Mouse (Mus musculus) frontal cortex, postnatal 10 days (tissue): ENCODE data around the gene Rpusd1.
A peak's percentile ranks its signal among the peaks of the same experiment; 100 is the strongest.
"Not testable (repeated sequence)": the region's sequence is repeated elsewhere in the genome, so short reads cannot be mapped to it uniquely, and the experiment has no call there.

Experiments
- DNase-seq, 2 experiments: peaks; one replicate each; pipeline ENCODE4 v3.0.0; 2022; ENCODE audit warnings: low spot score in 2 of 2, mixed read lengths in 1 of 2

The Rpusd1 gene

DNA sequence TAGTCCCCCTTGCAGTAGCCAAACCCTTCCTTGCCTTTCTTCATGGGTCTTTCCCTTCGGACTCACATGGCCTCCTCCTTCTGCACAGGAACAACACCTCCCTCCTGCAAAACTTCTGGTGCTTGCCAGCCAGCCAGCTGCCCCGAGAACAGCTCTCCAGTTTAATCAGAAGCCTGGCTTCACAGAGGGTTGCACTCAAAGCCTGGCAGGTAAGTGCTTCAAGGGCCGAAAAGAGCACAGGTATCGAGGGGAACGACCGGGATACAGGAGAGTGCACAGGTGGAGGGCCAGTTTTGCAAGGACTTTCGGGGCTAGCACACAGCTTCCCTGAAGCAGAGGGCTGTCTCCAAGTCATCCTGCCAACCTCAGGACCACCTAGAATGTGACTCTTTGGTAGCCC lies 11.4 kb downstream of the Rpusd1 start:
- no peak for DNase-seq

DNA sequence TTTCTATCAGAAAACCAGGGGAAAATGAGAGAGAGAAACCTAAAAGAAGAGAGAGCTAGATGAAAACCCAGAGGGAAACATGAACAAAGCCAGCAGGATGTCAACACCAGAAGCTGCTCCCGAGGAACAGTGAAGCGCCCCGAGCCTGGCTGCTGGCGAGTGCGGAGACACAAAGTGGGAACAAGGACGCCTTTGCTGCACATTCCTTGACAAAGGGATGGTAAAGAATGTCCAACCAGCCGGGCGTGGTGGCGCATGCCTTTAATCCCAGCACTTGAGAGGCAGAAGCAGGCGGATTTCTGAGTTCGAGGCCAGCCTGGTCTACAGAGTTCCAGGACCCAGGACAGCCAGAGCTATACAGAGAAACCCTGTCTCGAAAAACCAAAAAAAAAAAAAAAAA lies 14.0 kb downstream of the Rpusd1 start:
- not testable (repeated sequence) for DNase-seq

DNA sequence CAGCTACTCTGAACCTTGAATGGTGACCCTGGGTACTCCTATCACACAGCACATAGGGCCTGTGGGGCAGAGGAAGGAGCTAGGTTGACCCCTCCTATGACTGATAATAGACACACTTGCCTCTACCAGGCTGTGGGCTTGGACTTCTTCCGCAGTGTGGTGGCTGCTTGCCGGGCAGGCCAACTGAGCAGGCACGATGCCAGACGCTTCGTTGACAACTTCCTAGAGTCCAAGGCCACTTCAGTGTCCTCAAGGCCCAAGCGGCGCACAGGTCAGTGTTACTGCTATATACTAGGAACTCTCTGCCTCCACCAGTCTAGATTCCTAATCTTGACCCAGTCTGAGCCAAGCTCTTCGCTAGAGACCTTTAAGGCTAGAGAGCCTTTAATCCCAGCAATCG lies 16.4 kb downstream of the Rpusd1 start:
- no peak for DNase-seq

DNA sequence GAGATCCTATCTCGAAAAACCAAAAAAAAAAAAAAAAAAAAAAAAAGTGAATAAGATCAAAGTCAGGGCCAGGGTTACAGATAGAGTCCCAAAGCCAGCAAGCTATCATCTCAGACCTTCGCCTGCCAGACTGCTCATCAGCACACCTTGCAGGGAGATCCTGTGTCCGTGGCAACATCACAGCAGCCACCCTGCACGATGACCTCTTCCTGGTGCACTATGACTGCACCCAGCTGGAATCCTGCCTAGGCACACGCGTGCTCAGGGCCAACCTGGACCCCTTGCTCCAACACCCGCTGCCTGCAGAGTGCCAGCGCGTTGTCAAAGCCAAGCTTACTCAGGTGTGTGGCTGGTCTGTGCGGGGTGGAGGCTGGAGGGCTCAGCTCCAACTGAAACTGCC lies 16.8 kb downstream of the Rpusd1 start:
- DNase-seq = no peak

DNA sequence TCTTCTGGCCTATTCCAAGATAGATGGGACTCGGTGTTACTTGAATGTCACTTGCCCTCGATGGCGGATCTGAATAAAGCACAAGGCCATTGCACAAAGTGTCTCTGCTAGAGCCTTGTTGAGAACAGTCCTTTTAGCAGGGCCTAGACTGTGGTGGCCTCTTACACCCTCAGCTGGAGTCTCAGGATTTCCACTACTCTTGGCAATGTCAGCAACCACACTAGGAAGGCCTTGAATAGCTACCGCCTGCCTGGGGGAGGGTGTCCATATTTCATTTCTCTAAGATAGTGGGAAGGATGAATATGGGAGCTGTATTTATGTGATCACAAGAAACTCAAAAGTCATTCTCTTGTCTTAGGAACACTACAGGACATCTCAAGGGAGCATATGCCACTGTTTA lies 20.8 kb downstream of the Rpusd1 start:
- DNase-seq = no peak

DNA sequence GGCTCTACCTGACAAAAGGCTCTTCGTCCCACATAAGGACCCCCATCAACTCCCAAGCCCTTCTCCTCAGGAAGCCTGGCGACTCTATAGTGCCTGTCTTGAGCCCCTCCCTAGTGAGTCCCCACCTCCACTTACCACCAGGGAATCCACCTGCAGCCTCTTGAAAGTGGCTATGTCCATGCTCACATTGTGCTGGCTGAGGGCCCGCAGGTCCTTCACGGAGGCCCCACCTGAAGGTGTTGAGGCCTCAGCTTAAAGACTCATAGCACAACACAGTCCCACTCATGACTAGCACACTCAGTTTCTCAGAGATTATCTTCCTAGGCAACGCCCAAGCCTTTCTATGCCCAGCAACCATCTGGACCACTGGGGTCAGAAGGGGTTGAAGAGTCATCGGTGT lies 21.8 kb downstream of the Rpusd1 start:
- no peak for DNase-seq

DNA sequence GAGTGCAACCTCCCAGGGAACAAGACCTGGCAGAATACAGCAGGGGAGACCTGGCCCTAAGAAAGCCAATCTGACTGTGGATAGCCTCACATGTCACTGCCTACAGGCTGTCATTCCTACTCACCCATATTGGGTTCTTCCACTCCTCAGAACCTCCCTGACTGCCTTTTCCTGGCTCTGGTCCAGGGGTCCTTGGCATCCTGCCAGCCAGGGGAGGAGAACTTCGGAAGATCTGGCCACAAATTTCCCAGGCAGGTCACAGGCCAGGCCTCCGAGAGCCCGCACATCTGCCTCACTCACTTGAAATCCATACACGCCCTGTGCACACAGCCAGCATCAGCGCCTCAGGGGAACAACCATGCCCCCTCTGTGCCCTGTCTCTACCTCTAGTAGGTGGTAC lies 24.0 kb downstream of the Rpusd1 start:
- DNase-seq = peak in 1 of 2 experiments; percentile 44

DNA sequence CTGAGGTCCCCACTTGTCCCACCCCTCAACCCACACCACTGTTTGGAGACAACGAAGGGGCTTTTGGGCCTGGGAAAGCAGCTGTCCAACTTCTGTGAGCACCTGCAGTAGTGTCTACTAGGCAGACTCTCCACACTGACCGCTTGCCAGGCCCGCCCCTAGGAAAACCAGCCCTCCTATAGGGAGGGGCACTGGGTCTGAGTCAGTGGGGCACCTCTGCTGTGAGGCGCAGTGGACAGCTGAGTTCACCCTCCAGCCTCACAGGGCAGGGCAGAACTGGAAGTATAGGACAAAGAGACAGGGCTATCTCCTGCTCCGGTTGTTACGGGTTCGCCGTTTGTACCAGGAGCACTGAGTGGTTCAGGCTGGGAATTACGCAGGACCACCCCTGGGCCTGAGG lies 26.8 kb downstream of the Rpusd1 start, which contains the start of gene Msln:
Msln (minus strand) TSS at position 138 of the 400 bp plus-strand sequence.
- DNase-seq = no peak

DNA sequence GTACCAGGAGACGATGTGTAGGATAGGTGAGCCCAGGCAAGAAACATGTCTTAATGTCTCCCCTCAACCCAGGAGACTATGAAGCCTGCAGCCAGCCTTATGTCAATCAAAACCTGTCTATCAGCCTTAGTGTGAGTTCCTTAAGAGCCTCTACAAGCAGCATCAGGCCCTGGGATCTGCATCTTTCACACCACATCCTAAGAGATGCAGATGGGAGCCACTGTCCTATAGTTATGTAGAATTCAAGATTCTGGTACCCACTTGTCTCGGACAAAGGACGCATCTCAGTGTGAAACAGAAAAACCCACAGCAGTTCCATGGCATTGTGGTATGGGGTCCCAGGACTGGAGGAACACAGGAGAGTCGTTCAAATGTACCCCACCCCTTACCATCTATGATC lies 27.6 kb downstream of the Rpusd1 start:
- no peak for DNase-seq

DNA sequence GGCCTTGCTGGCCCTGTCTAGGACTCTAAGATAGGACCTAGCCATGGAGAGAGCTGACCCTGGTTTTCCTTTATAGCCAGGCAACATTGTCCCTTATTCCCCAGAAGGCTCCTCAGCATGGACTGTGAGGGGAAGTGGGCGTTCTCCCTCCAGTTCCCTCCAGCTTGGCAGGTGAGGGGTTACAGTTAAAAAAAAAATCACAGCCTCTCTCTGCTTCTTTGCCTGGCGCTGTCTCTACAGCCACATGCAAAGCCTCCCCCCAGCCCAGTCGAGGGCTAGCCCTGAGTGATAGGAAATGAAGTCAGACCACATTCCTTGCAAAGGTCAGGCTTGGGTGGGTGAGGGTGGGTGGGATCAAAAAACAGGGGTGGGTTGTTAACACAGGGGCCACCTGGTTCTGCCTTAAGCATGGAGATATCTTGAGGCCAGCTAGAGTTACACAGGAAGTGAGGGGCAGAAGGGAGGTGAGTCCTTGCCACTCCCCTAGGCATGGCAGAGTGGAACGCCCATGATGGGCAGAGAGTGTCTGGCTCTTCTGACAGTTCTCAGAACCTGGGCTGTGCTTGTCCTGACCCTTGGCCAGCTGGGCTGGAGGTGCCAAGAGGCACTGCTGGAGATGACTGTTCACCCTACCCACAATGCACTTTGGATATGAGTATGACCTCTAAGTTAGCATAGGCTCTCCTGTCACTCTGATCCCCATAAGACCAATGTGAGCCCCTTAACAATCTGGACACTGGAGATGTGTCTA lies 28.3 kb downstream of the Rpusd1 start:
- no peak for DNase-seq

DNA sequence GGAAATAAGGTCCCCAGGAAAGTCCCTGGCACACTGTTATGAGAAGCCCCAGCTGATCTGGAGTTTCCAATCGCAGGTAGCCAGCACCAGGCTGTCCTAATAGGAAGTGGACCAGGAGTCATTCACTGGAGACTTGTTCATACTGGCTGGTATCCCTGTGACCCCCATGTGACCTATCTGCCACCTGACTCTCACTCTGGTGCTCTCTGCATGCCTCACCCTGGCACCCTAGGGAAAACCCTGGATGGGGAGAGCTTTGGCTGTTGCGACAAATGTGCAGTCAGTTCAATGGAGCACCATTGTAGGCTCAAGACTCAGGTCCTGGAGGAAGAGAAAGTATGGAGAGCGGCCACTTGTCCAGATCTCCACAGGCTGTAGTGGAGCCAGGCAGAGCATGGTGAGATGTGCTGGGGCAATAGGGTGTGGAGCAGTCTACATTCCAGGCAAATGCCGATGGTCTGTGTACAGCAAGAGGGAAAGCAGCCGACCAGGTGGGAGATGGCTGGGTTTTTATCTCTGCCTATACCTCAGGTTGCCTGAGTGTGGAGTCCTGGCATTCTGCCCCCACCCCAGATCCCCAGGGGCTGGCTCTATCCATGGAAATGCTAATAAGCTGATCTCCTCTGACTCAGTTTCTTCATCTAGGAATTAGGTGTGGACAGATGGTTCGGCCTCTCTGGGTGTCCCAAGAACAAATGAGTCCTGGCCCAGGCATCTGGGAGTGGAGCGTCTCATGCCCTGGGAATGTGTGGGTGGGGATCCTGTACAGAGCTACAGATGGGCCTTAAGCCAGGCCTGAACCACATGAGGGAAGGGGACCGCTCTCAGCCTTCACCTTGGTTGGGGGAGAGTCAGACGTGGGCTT lies 29.1 kb downstream of the Rpusd1 start:
- no peak for DNase-seq

DNA sequence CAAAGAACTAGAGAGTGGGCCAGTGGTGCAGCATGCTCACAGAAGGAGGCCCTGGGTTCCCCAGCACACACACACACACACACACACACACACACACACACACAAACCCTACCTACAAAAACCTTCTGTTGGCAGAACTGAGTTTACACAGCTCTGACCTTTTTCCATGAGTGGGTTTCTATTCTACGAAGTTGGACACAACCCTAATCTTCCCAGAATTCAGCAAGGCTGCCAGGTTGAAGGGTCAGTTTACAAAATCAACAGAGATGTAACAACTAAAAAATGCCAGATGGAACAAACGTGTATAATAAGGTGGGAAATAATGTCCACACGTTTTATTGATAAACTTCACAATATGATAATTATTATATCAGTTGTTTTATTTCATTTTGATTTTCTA lies 30.2 kb downstream of the Rpusd1 start:
- no peak for DNase-seq

DNA sequence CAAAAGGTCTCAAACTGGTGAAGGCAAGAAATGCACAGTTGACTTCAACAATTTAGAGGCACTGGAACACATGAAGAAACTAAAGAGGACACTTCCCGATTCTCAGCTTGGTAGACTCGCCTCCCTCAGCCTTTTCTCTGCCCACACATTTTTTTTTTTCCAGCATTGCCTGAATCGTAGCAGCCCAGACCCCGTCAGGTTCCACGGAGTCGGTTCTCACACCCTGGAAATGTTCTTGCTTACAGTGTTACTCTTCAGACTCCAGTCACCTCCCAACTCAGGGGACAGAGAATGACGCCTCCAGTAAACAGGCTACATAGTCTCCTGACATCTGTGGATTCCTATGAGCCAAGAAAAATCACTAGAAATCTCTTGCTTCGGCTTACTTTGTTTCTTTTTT lies 32.7 kb downstream of the Rpusd1 start:
- no peak for DNase-seq

DNA sequence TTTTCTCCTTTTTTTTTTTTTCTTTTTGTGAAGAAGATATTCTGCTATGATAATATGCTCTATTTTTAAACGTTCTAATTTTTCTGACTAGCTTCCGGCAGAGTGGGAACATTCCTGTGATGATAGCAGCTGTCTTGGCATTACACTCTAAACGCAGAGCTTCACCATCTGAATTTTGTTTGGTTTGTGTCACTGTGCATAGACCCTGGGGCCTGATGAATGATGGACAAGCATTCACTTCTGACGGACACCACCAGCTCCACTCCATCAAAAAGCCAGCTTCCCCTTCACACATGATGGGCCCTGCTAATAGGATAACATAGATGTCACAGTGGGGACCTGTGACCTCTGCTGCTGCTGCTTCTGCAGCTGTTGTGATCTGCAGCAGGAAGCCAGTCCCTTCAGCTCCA lies 34.1 kb downstream of the Rpusd1 start:
- no peak for DNase-seq

DNA sequence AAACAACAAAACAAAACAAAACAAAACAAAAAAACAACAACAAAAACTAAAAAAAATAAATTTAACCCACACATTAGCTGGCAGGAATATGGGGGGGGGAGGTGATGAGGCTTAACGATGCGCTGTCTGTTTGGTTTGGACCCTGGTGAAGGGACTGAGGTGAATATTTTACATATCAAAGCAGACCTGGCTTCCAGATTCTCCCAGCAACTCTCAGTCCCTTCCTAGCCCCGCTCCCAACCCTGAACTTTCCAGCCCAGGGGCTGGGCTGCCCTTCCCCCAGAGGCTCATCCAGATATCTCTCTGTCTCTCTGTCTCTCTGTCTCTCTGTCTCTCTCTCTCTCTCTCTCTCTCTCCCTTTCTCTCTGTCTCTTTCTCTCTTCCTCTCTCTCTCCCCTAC lies 35.1 kb downstream of the Rpusd1 start:
- no peak for DNase-seq

DNA sequence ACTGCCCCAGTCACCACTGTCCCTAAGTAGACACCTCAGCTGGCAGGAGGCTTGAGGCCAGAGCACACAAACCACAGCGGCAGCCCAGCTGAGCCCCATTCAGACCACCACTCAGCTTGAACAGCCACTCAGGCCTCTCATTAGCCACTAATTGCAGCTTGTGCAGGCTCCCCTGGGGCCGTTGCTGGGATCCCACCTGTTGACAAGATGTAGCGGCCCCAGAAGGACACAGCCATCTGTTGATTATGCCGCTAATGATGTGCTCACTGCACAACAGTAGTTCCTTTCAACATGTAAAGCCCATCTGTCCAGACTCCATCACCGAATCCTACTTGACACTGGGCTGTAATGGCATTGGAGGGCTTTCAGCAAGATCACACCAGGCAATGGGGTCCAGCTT lies 38.4 kb downstream of the Rpusd1 start:
- DNase-seq = no peak

DNA sequence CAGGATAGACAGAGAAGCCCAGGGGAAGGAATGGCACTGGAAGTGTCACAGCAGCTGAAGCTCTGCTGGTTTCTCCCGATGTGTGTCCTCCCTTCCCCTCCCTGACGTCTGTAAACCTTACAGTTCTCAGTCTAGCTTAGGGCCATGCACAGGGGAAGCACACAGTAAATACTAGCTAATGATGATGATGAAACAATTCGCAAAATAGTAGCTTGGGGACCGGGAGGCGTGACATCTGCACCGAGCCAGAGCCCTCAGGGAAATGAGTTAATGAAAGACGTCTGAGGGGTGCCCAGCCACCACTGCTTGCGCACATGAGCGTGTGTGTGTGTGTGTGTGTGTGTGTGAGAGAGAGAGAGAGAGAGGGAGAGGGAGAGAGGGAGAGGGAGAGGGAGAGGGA lies 41.9 kb downstream of the Rpusd1 start:
- no peak for DNase-seq

DNA sequence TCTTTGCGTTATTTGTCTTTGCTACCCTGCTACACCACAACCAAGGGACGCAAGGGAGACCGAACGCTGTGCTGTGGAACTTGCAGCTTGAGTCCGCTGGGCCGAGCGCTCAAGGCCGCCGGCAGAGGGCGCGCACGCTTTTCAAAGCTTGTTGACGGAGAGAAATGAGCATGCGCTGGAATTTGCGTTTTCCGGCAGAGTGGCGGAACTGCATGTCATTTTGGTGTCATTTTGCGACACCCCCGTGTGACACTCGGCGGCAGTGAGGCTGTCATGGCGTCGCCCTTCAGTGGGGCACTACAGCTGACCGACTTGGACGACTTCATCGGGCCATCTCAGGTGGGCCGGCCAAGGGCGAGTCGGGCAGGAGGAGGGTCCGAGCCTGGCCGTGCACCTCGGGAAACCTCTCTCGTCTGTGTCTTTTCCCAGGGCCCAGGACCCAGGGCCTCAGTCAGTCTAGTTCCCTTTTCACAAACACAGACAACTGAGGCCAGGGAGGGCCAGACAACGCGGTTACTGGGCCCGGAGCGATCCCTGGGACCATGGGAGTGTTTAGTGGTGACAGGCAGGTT lies 46.2 kb downstream of the Rpusd1 start, which contains the start of gene Narfl:
Narfl (plus strand) TSS at position 228 of the 572 bp plus-strand sequence.
- DNase-seq = peak; percentile 93 to 98

DNA sequence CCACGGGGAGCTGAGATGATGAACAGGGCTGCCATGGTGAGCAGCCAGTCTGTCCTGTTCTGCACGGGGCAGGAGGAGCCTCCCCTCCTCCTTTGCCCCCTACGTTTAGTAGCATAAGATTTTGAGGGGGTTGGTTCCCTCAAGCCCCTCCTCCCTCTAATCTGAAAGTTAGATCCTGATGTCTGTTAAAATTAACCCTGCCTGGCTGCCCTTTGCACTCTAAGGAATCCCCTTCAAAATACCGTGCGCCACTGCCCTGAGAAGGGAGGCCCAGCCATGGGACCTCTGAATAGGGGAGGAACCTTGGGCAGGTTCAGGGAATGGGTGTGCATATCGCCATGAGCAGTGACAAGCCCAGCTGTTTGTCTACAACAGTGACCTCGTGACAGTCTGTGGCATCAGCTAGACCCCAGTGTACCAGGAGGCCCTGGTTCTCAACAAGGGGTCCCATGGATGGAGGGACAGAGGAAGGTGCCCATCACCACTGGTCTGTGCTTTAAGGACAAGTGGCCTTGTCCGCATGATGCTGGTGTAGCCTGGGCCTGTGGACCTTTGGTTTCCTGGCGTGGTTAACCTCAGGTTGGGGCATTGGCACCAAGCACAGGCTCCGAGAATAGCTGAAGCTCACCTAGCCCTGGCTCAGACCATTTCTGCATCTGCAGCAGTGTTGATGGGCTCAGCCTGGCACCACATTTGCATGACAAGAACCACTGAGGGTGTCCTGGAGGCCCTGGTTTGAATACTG lies 48.0 kb downstream of the Rpusd1 start:
- no peak for DNase-seq

DNA sequence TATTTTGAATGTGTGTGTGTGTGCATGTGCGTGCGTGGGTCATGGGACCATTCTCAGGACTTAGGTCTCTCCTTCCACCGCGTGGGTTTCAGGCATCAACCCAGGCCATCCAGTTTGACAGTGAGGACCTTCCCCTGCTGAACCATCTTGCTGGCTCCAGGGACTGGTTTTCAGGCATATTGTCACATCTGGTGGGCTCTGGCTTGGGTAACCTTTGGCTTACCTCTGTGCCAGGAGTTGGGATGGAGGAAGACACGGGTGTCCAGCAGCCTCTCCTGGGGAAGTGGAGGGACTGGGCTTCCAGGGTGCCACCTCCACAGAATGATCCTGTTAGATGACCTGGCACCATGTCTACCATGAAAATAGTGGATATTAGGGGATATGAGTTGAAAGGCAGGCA lies 50.5 kb downstream of the Rpusd1 start:
- no peak for DNase-seq
